Mouse (Mus musculus) fat pad, adult 2 months (tissue): ENCODE measurements around the gene Elf2.

ENCODE experiments used
- DNase-seq: peaks from one replicate; pipeline ENCODE4 v3.0.0-alpha.2; 2011; ENCODE audit warnings: low read depth, low spot score; ENCODE audit errors: extremely low read depth

The Elf2 gene

DNA sequence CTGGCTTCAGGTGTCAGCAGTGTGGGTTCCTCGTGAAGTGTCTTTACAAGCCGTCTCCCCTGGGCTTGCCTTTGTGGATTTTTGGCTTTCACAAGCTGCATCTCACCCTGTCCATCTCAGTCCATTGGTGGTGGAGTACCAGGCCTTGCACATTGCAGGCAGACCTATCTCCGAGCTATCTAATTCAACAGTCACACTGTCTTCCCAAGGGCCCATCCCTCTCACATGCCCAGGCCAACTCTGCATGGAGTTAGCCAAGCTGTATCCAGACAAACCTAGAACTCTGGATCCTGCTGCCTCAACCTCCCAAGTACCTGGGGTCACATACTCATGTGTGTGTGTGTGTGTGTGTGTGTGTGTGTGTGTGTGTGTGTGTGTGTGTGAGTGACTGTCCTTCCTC is 100.9 kb downstream of the Elf2 start:
- no peak for DNase-seq

DNA sequence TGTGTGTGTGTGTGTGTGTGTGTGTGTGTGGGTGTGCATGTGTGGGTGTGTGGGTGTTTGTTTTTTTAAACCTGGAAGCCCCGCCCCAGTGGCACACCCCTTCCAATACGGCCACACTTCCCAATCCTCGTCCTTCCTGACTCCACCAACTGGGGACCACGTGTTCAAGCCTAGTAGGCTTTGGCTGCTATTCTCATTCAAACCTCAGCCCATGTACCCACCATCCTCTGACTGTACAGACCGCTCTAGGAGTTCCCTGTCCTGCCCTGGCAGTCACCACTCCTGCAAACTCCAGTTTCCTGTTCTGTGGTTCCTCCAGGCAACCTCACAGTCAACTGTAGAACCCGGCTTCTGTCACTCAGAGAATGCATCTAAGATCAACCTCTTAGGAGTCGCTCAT is 101.9 kb downstream of the Elf2 start:
- DNase-seq = no peak

DNA sequence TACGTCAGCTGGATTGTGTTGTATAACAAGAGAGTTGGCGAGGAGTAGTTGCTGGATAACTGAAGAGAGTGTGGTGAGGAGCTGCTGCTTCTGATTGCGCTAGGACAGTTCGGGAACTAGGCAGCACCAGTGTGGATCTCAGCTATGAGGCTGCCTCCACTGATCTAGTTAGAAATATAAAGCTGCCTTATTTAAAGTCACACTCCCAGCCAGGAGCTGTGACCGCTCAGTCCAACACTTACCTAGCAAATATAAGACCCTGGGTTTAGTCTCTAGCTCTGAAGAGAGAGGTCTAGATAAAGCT is 105.8 kb downstream of the Elf2 start:
- DNase-seq = no peak

- DNase-seq = peak; percentile 96
Observed at GRCm38 (mm10) chr3:51233918-51234751, 106.3 kb downstream of the Elf2 start.

DNA sequence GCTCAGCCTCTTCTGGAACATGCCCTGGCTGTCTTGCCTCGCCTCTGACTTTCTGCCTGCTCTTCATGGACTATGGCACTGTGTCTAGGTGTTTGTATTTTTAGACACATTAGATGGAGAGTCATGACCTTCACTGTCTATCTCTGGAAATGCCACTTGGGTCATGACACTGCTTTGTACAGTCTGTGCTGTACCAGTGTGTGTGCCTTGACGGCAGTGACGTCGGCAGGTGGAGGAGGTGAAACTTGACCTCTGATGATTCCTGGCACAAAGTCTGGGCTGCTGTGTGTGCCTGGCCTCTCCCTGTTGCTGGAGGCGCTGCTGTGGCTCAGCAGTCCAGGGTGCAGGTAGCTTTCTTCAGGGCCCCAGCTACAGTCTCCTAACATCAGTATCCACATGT is 107.0 kb downstream of the Elf2 start:
- DNase-seq = no peak

DNA sequence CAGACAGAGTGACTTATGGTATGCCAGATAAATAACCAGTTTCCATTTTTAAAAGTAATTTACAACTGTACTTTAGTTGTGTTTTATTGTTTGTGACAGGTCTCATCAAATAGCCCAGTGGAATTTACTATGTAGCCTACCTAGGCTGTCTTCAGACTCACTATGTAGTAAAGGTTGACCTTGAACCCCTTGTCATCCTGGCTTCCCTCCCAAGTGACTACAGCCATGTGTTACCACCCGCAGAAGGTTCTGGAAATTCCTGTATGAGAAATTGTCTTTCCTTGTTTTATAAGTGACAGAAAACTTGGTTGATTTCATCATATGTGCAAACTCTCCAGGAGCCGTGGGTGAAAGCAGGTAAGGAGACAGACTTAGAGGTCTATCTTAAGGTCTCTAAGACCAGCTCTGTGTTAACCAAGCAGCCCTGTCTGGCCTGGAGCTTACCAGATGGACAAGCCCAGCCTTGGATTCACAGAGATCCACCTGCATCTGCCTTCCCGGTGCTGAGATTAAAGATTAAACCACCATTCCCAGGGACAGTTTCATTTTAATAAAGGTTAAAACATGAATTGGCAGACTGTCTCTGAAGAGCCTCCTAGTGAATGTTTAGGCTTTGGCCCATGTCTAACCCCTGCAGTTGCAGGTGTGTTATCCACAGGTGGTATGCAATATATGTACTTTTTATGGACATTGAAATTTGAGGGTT is 108.1 kb downstream of the Elf2 start:
- peak; percentile 59 for DNase-seq

GRCm38 (mm10) chr3:51231499-51231898 is 109.0 kb downstream of the Elf2 start:
- DNase-seq = peak; percentile 90

- DNase-seq = no peak
Observed at GRCm38 (mm10) chr3:51230886-51231285, 109.6 kb downstream of the Elf2 start.

DNA sequence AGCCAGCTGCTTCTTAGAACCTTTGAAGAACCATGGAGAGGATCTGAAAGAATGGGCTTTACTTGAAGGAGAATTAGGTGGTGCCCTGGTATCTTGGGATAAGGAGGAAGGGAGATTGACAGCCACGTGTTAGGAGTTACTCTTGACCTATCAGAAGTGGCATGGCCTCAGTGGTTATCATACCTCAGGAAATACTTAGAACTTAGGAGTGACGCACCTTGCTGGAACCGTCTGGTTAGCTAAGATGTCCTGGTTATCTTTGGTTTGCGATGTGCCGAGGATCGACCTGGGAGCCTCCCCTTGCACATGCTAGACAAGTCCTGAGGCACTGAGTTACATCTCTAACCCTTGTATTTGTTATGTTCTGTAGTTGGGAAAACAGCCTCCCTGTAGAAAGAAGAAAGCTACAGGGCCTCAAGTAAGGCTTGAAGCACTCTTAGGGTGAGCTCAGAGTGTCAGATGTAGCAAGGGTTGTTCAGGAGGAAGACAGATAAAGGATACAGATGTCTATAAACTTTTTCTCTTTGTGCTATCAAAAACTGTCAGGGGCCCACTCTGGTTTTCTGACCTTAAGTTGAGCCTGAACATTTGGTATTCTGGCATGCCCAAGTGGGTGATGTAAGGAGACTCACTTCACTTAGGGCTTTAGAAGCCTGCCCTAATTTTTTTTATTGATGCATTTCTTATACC is 110.2 kb downstream of the Elf2 start:
- no peak for DNase-seq

GRCm38 (mm10) chr3:51229226-51229625 is 111.2 kb downstream of the Elf2 start:
- no peak for DNase-seq

- no peak for DNase-seq
Observed at GRCm38 (mm10) chr3:51228821-51229205, 111.7 kb downstream of the Elf2 start.

GRCm38 (mm10) chr3:51228038-51228820 is 112.2 kb downstream of the Elf2 start:
- DNase-seq = no peak

DNA sequence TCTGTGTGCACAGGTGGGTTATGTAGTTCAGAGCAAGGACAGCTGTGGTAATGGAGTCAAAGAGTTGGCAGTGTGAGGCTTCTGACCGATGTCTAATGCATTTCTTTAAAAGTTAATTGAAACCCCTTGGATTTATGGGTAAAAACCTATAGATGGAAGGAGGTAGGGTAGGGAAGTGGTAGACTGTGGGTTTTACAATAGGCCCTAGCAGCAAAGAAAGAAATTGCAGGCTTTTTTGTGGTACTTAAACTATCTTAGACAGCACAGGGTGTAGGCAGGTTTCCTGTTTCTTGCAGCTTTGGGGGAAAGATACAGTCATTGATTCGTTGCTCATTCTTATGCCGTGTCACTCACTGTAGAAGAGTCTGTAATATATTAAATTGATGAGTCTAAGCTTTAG is 113.9 kb downstream of the Elf2 start:
- no peak for DNase-seq

GRCm38 (mm10) chr3:51225979-51226378 is 114.5 kb downstream of the Elf2 start:
- no peak for DNase-seq

- DNase-seq = no peak
Observed at GRCm38 (mm10) chr3:51225226-51225750, 115.2 kb downstream of the Elf2 start.

DNA sequence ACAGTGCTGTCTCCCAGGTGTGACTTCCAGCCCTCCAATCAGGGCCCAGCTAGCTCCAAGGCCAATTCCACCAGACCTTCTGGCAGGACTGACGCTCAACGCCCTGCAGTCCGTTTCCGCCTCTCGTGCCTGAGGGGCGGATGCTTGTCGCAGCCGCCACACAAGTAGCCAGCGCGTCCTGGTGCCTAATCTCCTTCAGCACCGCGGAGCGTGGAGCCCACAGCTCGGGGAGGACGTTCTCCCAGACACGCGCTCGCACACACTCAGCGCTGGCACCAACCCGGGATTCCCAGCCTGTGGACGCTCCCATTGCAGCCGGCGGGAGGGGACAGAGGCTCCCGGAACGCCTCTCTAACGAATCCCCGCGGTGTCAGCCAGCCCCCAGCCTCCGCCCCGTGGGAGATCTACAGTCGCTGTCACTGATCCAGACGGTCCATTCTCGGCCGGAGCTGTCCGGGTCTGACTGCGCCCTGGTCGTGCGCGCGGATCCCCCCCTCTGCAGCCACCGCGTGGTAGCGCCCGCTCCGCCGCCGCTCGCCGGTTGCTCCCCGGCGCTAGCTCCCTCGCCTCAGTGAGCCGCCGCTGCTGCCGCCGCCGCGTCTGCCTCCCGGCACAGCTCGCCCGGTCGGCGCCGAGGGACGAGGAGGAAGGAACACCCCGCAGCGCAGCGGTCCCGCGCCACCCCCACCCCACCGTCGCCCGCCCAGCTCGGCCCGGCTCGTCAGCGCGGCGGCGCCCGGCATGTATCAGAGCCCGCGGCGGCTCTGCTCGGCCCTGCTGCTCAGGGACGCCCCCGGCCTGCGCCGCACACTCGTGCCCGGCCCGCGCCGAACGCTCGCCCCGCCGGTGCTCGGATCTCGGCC is 115.9 kb downstream of the Elf2 start, which contains the start of gene Noct:
Gene Noct, plus strand, starts transcription at position 85 of the 863 bp plus-strand sequence.
- no peak for DNase-seq

DNA sequence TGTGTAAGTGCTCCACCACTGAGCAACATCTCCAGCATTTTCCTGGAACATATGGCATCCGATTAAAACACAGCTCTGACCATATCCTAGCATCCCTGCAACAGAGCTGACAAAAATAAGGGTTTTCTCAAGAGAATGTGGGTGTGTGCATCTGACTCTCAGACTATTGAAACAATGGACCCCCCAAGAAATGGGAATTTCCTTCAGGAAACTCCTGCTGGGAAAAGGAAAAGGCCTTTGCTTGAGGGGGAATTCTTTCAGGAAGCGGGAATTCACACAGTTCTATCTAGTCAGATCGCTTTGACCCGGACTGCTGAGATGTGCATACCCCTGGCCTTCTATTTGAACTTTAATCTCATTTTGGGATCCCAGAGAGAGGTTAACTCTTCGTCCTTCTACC is 116.9 kb downstream of the Elf2 start:
- DNase-seq = no peak

DNA sequence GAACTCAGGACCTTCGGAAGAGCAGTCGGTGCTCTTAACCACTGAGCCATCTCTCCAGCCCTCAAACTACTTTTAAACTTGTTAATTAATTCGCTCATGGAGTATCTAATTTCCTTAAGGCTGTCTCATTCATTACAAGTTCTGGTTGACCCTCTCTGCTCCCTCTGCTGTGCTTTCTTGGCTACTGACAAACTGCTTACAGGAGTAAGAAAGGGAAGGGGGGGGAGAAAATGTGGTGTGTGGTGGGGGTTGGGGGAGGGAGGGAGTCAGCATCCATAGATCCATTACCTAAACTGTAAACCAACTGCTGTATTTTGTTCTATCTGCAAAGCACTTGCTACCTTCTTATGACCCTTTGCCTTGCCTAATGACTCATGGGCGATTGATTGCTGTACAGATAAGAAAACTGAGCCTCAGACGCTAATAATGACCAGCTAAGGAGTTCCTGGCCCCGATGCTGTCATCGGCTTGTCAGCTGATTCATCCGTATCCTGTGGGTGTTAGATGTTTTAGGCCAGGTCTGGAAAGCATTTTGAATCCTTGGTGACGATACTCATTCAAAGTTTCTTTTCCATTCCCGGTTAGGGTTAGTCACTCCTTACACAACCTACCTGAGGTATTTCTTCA is 117.5 kb downstream of the Elf2 start:
- DNase-seq = no peak

DNA sequence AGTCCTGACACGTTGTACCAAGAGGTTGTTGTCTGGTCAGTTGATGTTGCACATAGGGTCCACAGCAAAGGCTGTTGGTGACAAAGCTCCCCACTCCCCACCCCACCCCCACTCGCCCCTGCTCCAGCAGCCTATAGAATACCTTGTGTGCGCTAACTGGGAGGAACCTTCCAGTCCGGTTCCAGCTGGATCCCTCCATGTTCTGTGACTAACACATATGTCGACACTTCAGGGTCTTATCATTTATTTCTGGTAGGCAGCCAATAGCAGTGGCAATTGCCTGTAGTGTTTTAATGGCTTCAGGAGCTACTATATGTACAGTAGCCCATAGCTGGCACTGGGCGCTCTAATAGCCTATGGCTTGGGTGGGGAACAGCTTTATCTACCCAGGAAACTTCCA is 118.2 kb downstream of the Elf2 start:
- no peak for DNase-seq

- no peak for DNase-seq
Observed at GRCm38 (mm10) chr3:51221847-51222246, 118.6 kb downstream of the Elf2 start.
